Mouse (Mus musculus) lung, postnatal 0 days (tissue): ENCODE measurements at regions not wholly inside any gene's neighbourhood (a gene's known extent, or its start where the extent isn't known, plus 50 kb on each side); places are given as distances from the start of the nearest gene placed in this dataset.

Experiments used
- CTCF ChIP-seq: IDR thresholded peaks from 2 replicates; pipeline ENCODE4 v1.5.1; 2016; ENCODE audit warnings: antibody characterized with exemption, mild to moderate bottlenecking
- EP300 ChIP-seq: IDR thresholded peaks from 2 replicates; pipeline ENCODE4 v1.6.1; 2016; ENCODE audit warnings: antibody characterized with exemption, mild to moderate bottlenecking, control low read depth

DNA sequence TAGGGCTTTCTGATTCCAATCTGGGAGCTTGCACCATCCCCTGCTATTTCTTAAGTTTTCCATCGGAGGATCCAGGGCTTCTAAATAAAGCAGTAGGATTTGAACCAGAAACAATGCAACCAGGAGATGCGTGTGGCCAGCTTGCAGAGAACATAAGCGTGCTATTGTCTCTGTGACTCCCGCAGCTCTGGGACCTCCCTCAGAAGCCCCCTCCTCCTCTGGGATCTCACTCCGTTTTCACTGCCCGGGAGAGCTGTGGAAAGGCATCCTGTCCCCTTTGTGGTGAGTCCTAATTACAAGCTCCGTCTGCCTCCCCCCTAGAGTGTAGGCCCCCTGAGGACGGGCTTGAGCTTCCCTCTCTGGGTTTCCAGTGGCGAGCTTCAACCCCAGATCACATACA lies 215.9 kb downstream of the Mycn start:
- TF ChIP-seq CTCF: no peak
- TF ChIP-seq EP300: no peak
